Mouse (Mus musculus) lung, postnatal 0 days (tissue): ENCODE data around the gene Sgta.

Experiments used
- CTCF ChIP-seq: IDR thresholded peaks from 2 replicates; pipeline ENCODE4 v1.5.1; 2016; ENCODE audit warnings: antibody characterized with exemption, mild to moderate bottlenecking
- EP300 ChIP-seq: IDR thresholded peaks from 2 replicates; pipeline ENCODE4 v1.6.1; 2016; ENCODE audit warnings: antibody characterized with exemption, mild to moderate bottlenecking, control low read depth

DNA sequence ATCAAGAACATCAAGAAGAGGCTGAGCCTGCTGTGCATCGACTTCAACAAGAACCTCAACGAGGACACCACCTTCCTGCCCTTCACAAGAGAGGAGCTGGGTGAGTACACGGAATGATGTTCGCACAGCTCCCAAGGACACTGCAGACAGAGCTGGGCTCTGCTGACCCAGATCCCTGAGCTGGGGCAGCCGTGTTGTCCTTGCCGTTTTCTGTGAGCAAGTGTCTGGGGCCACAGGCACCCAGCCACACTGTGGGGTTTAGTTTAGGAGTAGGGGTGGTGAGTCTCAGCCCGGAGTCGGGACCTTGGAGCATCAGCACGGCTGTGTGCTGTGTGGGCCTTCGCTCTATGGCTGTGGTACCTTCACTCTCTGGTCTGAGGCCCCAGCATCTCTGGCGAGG, 17.9 kb upstream of the Sgta start:
- TF ChIP-seq CTCF (no peak), EP300 (no peak)
